Mouse (Mus musculus): ENCODE data around the gene Dbp.

The Dbp gene

GRCm38 (mm10) chr7:45695098-45695497, 9.8 kb upstream of the Dbp start:
- no peak for DNase-seq

- DNase-seq: no peak
Observed at GRCm38 (mm10) chr7:45697894-45698293, 7.0 kb upstream of the Dbp start.

GRCm38 (mm10) chr7:45699523-45700141, 5.3 kb upstream of the Dbp start, which contains the start of gene Car11:
TSS of gene Car11 (plus strand) at chr7:45699843.
- no peak for DNase-seq

GRCm38 (mm10) chr7:45700301-45701015, 4.4 kb upstream of the Dbp start:
- peak; percentile 85 for DNase-seq

GRCm38 (mm10) chr7:45701072-45701471, 3.8 kb upstream of the Dbp start:
- DNase-seq: no peak

- DNase-seq: no peak
Observed at GRCm38 (mm10) chr7:45701607-45702006, 3.3 kb upstream of the Dbp start.

- no peak for DNase-seq
Observed at GRCm38 (mm10) chr7:45702316-45702715, 2.6 kb upstream of the Dbp start.

GRCm38 (mm10) chr7:45702809-45703520, 1.9 kb upstream of the Dbp start:
- DNase-seq: no peak

- peak; percentile 63 for DNase-seq
Observed at GRCm38 (mm10) chr7:45703521-45704033, 1.3 kb upstream of the Dbp start.

- DNase-seq: peak; percentile 91
Observed at GRCm38 (mm10) chr7:45704046-45704559, 785 bp upstream of the Dbp start.

GRCm38 (mm10) chr7:45705443-45705864, 566 bp downstream of the Dbp start:
- peak; percentile 55 for DNase-seq

GRCm38 (mm10) chr7:45705873-45706281, 989 bp downstream of the Dbp start:
- peak; percentile 92 for DNase-seq

GRCm38 (mm10) chr7:45706721-45707241, 1.9 kb downstream of the Dbp start:
- peak; percentile 89 for DNase-seq

- DNase-seq: peak; percentile 96
Observed at GRCm38 (mm10) chr7:45707375-45707967, 2.6 kb downstream of the Dbp start.

GRCm38 (mm10) chr7:45708221-45708761, 3.4 kb downstream of the Dbp start:
- DNase-seq: no peak

- peak; percentile 54 for DNase-seq
Observed at GRCm38 (mm10) chr7:45709036-45709435, 4.1 kb downstream of the Dbp start.

- DNase-seq: no peak
Observed at GRCm38 (mm10) chr7:45709677-45710355, 4.9 kb downstream of the Dbp start.

GRCm38 (mm10) chr7:45710477-45711191, 5.7 kb downstream of the Dbp start:
- no peak for DNase-seq

GRCm38 (mm10) chr7:45711316-45712021, 6.6 kb downstream of the Dbp start:
- no peak for DNase-seq

- peak; percentile 61 for DNase-seq
Observed at GRCm38 (mm10) chr7:45712022-45712757, 7.3 kb downstream of the Dbp start.

All from layer of hippocampus, adult 9-11 months (tissue).